Mouse (Mus musculus): ENCODE data around the gene Pde6h.

- TF ChIP-seq CTCF (conservative IDR thresholded peaks at IDR 0.05 in 1 of 2, IDR thresholded peaks at IDR 0.05 in 1 of 2; ENCODE audit: low read depth in 2 of 2, low read length in 2 of 2) (no peak), POLR2A (IDR thresholded peaks at IDR 0.05; ENCODE audit: low read depth, low read length) (no peak), SIN3A (IDR thresholded peaks at IDR 0.05; ENCODE audit: low read length) (no peak), SMC3 (IDR thresholded peaks at IDR 0.05; ENCODE audit: low read depth, low read length) (no peak), ZC3H11A (IDR thresholded peaks at IDR 0.05; ENCODE audit: low read depth, low read length) (no peak), MXI1 (IDR thresholded peaks at IDR 0.05; ENCODE audit: low read depth, low read length) (no peak), TCF12 (IDR thresholded peaks at IDR 0.05; ENCODE audit: low read depth, low read length) (no peak), JUND (conservative IDR thresholded peaks at IDR 0.05; ENCODE audit: low read depth, low read length) (no peak), PAX5 (IDR thresholded peaks at IDR 0.05; ENCODE audit: low read length) (no peak)
These were observed 19.7 kb upstream of the Pde6h start for GRCm38 (mm10) chr6:136903885-136904470.
